Mouse (Mus musculus) ES-Bruce4 (cell line): ENCODE results near the gene Gstm2.

ENCODE experiments used
- CTCF ChIP-seq: IDR thresholded peaks from one replicate; pipeline ENCODE4 v1.8.1; 2011; ENCODE audit warnings: low read depth, low read length
- EP300 ChIP-seq: IDR thresholded peaks from 2 replicates; pipeline ENCODE4 v1.6.1; 2011; ENCODE audit warnings: low read depth, low read length; ENCODE audit not compliant: insufficient read depth
- POLR2A ChIP-seq: IDR thresholded peaks from one replicate; pipeline ENCODE4 v1.8.1; 2011; ENCODE audit warnings: low read length; ENCODE audit not compliant: insufficient read depth

- TF ChIP-seq CTCF = no peak
- no peak for TF ChIP-seq POLR2A
- TF ChIP-seq EP300 = no peak
These were observed 51.0 kb downstream of the Gstm2 start for GRCm38 (mm10) chr3:107935268-107935667.
